Mouse (Mus musculus) liver (tissue): Measurements from ENCODE around the gene Gm6583.

Experiments
- DNase-seq: peaks from one replicate; pipeline ENCODE4 v3.0.0-alpha.2; 2020; ENCODE audit warnings: mixed read lengths

Gm6583 gene

GRCm38 (mm10) chr5:112367338-112367737 is 11.5 kb upstream of the Gm6583 start:
- no peak for DNase-seq

GRCm38 (mm10) chr5:112366879-112367278 is 11.0 kb upstream of the Gm6583 start:
- no peak for DNase-seq

- DNase-seq: no peak
Measured at GRCm38 (mm10) chr5:112364184-112364797, 8.5 kb upstream of the Gm6583 start.

GRCm38 (mm10) chr5:112360077-112360476 is 4.2 kb upstream of the Gm6583 start:
- DNase-seq: no peak

- peak; percentile 62 for DNase-seq
Measured at GRCm38 (mm10) chr5:112359520-112359919, 3.7 kb upstream of the Gm6583 start.

- no peak for DNase-seq
Measured at GRCm38 (mm10) chr5:112356322-112356721, 489 bp upstream of the Gm6583 start.

GRCm38 (mm10) chr5:112355493-112355892 is 340 bp downstream of the Gm6583 start:
- no peak for DNase-seq

- no peak for DNase-seq
Measured at GRCm38 (mm10) chr5:112349169-112349568, 6.7 kb downstream of the Gm6583 start.

GRCm38 (mm10) chr5:112346211-112346965 is 9.4 kb downstream of the Gm6583 start:
- peak; percentile 29 for DNase-seq

GRCm38 (mm10) chr5:112344092-112344960 is 11.5 kb downstream of the Gm6583 start:
- no peak for DNase-seq

- DNase-seq: peak; percentile 52
Measured at GRCm38 (mm10) chr5:112343205-112343595, 12.6 kb downstream of the Gm6583 start.

GRCm38 (mm10) chr5:112342463-112343204 is 13.2 kb downstream of the Gm6583 start, which contains the start of the genes Srrd and Hps4:
Srrd (minus strand) TSS chr5:112343040.
Hps4 (plus strand) TSS chr5:112343083.
- peak; percentile 86 for DNase-seq

- DNase-seq: no peak
Measured at GRCm38 (mm10) chr5:112339215-112339614, 16.6 kb downstream of the Gm6583 start.

- DNase-seq: no peak
Measured at GRCm38 (mm10) chr5:112337004-112337403, 18.8 kb downstream of the Gm6583 start.

- DNase-seq: peak; percentile 45
Measured at GRCm38 (mm10) chr5:112335473-112335872, 20.4 kb downstream of the Gm6583 start.

GRCm38 (mm10) chr5:112329805-112330564 is 25.8 kb downstream of the Gm6583 start:
- no peak for DNase-seq

- DNase-seq: no peak
Measured at GRCm38 (mm10) chr5:112327854-112328253, 28.0 kb downstream of the Gm6583 start.

- no peak for DNase-seq
Measured at GRCm38 (mm10) chr5:112326446-112327009, 29.3 kb downstream of the Gm6583 start.

- peak; percentile 92 for DNase-seq
Measured at GRCm38 (mm10) chr5:112325546-112326445, 30.0 kb downstream of the Gm6583 start, which contains the start of gene Tfip11. Tfip11 (plus strand) TSS chr5:112326358.
